Mouse (Mus musculus) monocyte, adult 2 months (primary cell): ENCODE data around the gene H2-M2.
A peak's percentile ranks its signal among the peaks of the same experiment; 100 is the strongest.
"Not testable (repeated sequence)": the region's sequence is repeated elsewhere in the genome, so short reads cannot be mapped to it uniquely, and the experiment has no call there.

Source experiments
- DNase-seq, 2 experiments: peaks; one replicate each; pipeline ENCODE4 v3.0.0; 2022; ENCODE audit warnings: low spot score in 2 of 2, low read depth in 1 of 2

The H2-M2 gene

GRCm38 (mm10) chr17:37483452-37483851 lies at the start of gene H2-M2:
H2-M2 (minus strand) TSS chr17:37483552.
- no peak for DNase-seq

- not testable (repeated sequence) for DNase-seq
Measured at GRCm38 (mm10) chr17:37525427-37525826, 42.1 kb upstream of the H2-M2 start.

DNA sequence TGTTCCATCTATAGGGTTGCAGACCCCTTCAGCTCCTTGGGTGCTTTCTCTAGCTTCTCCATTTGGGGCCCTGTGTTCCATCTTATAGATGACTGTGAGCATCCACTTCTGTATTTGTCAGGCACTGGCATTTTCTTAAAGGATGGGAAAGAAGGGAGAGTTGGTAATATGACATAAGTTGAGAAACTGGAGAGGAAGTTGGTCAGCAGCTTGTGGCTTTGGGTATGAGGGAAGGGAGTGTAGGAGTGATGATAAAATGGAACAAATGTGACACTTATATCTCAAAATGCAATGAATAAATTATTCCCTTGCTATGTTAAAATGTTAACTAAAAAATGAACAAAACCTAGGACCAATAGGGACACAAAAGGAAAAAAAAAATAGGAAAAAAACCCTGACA lies 41.3 kb upstream of the H2-M2 start:
- peak in 1 of 2 experiments; percentile 2 for DNase-seq

- DNase-seq: no peak
Measured at GRCm38 (mm10) chr17:37507730-37508129, 24.4 kb upstream of the H2-M2 start, which contains the start of gene Olfr111. Olfr111 (plus strand) TSS chr17:37508030.

GRCm38 (mm10) chr17:37491930-37492518 lies 8.7 kb upstream of the H2-M2 start, which contains the start of gene Olfr110:
Olfr110 (plus strand) TSS chr17:37492468.
- DNase-seq: no peak

GRCm38 (mm10) chr17:37458616-37459015 lies 24.7 kb downstream of the H2-M2 start, which contains the start of gene Olfr109:
Olfr109 (plus strand) TSS chr17:37458916.
- no peak for DNase-seq

DNA sequence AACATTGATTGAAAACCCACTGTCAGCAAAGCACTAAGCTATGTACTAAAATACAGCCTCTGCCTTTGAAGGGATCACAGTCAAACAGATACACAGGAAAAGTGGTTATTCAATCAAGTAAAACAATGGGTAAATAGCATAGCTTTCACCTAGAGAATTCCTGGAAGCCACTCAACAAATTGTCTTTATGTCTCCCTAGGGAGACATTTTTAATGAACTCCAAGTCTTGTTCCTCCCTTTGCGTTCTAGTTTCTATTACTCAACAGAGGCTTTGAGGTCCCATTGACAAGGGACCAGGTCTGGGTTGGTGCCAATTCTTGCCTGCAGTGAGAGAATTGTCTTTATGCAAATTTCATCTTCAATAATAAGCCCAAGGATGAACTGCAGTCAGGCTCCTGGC lies 38.2 kb downstream of the H2-M2 start, which contains the start of gene Olfr108:
TSS of gene Olfr108 (plus strand) at position 301 of the 400 bp plus-strand sequence.
- DNase-seq: no peak
